Mouse (Mus musculus): Measurements from ENCODE around the gene Palld. TPM values are rescaled to one million over a fixed set of nuclear protein-coding genes. Genes with fewer than 3 reads are reported as not detected.
A peak's percentile ranks its signal among the peaks of the same experiment; 100 is the strongest.

The Palld gene
- polyA plus RNA-seq, 1 experiment from 2014 or later, result 62.3 TPM

DNA sequence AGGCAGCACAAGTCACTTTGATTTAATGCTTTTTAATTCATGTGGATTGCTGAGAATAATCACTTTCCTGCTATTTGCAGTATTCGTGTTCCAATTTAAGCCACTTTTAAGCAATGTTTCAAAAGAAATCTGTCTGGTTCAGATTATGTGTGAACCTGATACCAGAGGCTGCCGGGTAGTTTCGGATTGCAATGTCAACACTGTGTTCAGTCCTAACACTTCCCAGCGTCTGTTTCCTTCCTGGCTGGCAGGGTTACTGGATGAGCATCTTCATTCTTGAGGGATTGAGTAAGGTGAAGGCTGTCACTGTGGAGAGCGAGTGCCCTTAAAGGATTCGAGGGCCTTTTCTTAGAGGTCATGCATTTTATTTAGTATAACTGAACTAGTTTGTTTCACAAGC, 71.7 kb downstream of the Palld start:
- Histone ChIP-seq H3K4me2 (replicated peaks; ENCODE audit: low read depth) (no peak overlapping the region), H3K9ac (ENCODE audit: low read depth, low read length) (no peak overlapping the region), H3K4me3 (ENCODE audit: low read depth, low read length) (no peak overlapping the region), H3K36me3 (ENCODE audit: control insufficient read depth, insufficient read depth) (no peaks in the 10 kb centered on the region), H3K27me3 (replicated peaks; ENCODE audit: control insufficient read depth, insufficient read depth, low read length) (no peaks in the 10 kb centered on the region), H3K27ac (ENCODE audit: low read depth, low read length) (no peak overlapping the region), H3K4me1 (replicated peaks; ENCODE audit: control insufficient read depth, insufficient read depth, low read length) (no peaks in the 10 kb centered on the region), H3K9me3 (ENCODE audit: control insufficient read depth) (no peaks in the 10 kb centered on the region)
- no peak for TF ChIP-seq CTCF (IDR thresholded peaks at IDR 0.05; ENCODE audit: low read depth)
- no peak for ATAC-seq
- 52% methylated on average over 6 of the region's 6 CpGs for WGBS

DNA sequence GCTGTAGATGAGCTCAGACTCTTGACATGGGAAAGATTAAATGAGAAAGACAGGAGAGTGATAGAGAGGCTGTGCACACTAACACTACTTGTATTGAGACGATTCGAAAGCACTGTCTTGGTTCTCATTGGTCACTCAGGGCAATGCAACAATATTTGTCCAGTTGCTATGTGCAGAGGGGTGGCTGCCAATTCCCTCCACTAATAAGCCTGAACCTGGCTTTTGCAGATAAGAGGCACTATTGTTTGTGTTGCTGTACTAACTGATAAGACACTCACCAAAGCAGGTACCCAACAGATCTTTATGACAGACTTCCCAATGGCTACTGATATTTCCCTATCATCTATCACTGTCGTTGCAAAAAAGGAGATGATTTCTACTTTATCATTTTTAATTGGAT, 77.9 kb downstream of the Palld start:
- no peak for TF ChIP-seq CTCF (IDR thresholded peaks at IDR 0.05; ENCODE audit: low read depth)
- ATAC-seq, result peak; percentile 65; the same call in 1 of the 2 replicates
- Histone ChIP-seq H3K4me3 (ENCODE audit: low read depth, low read length) (no peak overlapping the region), H3K4me2 (replicated peaks; ENCODE audit: low read depth) (0 out of 2 replicates have a peak overlapping the region, but pooled peaks have one; percentile 7), H3K27ac (ENCODE audit: low read depth, low read length) (no peak overlapping the region), H3K4me1 (replicated peaks; ENCODE audit: control insufficient read depth, insufficient read depth, low read length) (peaks cover 5% of the 10 kb centered on the region; the same call in 1 of the 2 replicates), H3K9me3 (ENCODE audit: control insufficient read depth) (no peaks in the 10 kb centered on the region), H3K36me3 (ENCODE audit: control insufficient read depth, insufficient read depth) (no peaks in the 10 kb centered on the region), H3K27me3 (replicated peaks; ENCODE audit: control insufficient read depth, insufficient read depth, low read length) (no peaks in the 10 kb centered on the region), H3K9ac (ENCODE audit: low read depth, low read length) (no peak overlapping the region)
- 33% methylated on average over 3 of the region's 3 CpGs for WGBS

DNA sequence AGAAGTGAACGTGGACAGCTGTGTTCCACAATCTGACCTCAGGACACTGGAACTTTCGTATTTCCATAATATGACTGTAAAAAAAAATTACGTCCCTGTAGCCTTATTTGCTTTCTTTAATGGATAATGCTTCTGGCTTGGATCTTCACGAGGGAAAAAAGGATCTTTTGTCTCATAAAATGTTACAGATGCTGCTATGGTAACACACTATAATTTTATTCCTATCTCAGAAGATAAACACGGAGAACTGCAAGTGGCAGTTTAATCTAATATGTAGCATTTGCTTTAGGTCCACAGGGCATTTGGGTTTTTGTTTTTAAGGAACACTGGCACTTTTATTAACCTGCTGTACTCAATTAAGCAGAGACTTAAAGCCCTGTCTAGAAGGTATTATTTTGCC, 79.3 kb downstream of the Palld start:
- no peak for TF ChIP-seq CTCF (IDR thresholded peaks at IDR 0.05; ENCODE audit: low read depth)
- no peak for ATAC-seq
- Histone ChIP-seq H3K27me3 (replicated peaks; ENCODE audit: control insufficient read depth, insufficient read depth, low read length) (no peaks in the 10 kb centered on the region), H3K9ac (ENCODE audit: low read depth, low read length) (no peak overlapping the region), H3K9me3 (ENCODE audit: control insufficient read depth) (no peaks in the 10 kb centered on the region), H3K36me3 (ENCODE audit: control insufficient read depth, insufficient read depth) (no peaks in the 10 kb centered on the region), H3K4me3 (ENCODE audit: low read depth, low read length) (no peak overlapping the region), H3K4me1 (replicated peaks; ENCODE audit: control insufficient read depth, insufficient read depth, low read length) (peaks cover 5% of the 10 kb centered on the region; the same call in 1 of the 2 replicates), H3K4me2 (replicated peaks; ENCODE audit: low read depth) (no peak overlapping the region), H3K27ac (ENCODE audit: low read depth, low read length) (no peak overlapping the region)
- 37% methylated on average over 5 of the region's 5 CpGs for WGBS

DNA sequence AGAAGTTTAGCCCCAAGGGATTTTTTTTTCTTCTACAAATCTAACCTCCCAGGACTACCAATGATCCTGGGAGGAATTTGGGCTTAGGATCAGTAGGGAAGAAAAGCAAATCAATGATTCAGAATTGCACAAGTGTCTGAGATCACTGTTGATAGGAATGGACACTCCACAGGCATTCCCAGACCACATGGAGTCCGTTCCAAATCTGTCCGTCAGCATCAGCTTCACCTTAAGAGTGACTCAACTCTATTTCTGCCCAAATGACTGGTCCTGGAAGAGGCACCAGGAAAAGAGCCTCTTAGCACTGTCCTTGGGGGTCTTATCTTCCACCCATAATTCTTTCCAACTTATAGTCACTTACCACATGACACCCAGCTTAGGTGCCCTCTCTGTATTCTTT, 98.7 kb downstream of the Palld start:
- H3K9ac ChIP-seq (ENCODE audit: low read depth, low read length), result no peak overlapping the region
- H3K27me3 ChIP-seq (replicated peaks; ENCODE audit: control insufficient read depth, insufficient read depth, low read length), result no peaks in the 10 kb centered on the region
- no peak for ATAC-seq
- no peaks in the 10 kb centered on the region for H3K4me1 ChIP-seq (replicated peaks; ENCODE audit: control insufficient read depth, insufficient read depth, low read length)
- H3K4me2 ChIP-seq (replicated peaks; ENCODE audit: low read depth), result no peak overlapping the region
- no peak for TF ChIP-seq CTCF (IDR thresholded peaks at IDR 0.05; ENCODE audit: low read depth)
- H3K27ac ChIP-seq (ENCODE audit: low read depth, low read length), result no peak overlapping the region
- 95% methylated on average over 2 of the region's 2 CpGs for WGBS
- no peaks in the 10 kb centered on the region for H3K9me3 ChIP-seq (ENCODE audit: control insufficient read depth)
- H3K4me3 ChIP-seq (ENCODE audit: low read depth, low read length), result no peak overlapping the region
- H3K36me3 ChIP-seq (ENCODE audit: control insufficient read depth, insufficient read depth), result no peaks in the 10 kb centered on the region

DNA sequence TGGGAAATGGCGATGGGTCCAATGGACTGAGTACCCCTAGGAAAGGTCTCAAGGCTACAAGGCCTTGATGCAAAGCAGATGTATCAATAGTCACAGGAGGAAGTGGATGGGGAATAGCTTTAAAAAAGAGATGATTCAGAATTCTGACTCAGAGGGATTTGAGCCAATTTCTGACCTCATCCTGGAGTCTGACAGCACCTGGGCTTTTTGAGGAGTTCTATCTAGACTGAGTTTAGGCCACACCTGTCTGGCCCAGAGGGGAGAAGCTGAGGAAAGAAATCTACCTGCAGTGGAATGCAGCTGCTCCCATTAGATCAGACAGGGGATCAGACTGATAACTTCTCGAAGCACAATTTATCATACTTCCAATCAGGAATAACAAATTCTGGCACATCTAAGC, 99.7 kb downstream of the Palld start:
- Histone ChIP-seq H3K36me3 (ENCODE audit: control insufficient read depth, insufficient read depth) (no peaks in the 10 kb centered on the region), H3K4me3 (ENCODE audit: low read depth, low read length) (no peak overlapping the region), H3K9me3 (ENCODE audit: control insufficient read depth) (no peaks in the 10 kb centered on the region), H3K9ac (ENCODE audit: low read depth, low read length) (no peak overlapping the region), H3K4me2 (replicated peaks; ENCODE audit: low read depth) (no peak overlapping the region), H3K27ac (ENCODE audit: low read depth, low read length) (no peak overlapping the region), H3K27me3 (replicated peaks; ENCODE audit: control insufficient read depth, insufficient read depth, low read length) (no peaks in the 10 kb centered on the region), H3K4me1 (replicated peaks; ENCODE audit: control insufficient read depth, insufficient read depth, low read length) (no peaks in the 10 kb centered on the region)
- no peak for TF ChIP-seq CTCF (IDR thresholded peaks at IDR 0.05; ENCODE audit: low read depth)
- no peak for ATAC-seq
- 80% methylated on average over 2 of the region's 2 CpGs for WGBS

DNA sequence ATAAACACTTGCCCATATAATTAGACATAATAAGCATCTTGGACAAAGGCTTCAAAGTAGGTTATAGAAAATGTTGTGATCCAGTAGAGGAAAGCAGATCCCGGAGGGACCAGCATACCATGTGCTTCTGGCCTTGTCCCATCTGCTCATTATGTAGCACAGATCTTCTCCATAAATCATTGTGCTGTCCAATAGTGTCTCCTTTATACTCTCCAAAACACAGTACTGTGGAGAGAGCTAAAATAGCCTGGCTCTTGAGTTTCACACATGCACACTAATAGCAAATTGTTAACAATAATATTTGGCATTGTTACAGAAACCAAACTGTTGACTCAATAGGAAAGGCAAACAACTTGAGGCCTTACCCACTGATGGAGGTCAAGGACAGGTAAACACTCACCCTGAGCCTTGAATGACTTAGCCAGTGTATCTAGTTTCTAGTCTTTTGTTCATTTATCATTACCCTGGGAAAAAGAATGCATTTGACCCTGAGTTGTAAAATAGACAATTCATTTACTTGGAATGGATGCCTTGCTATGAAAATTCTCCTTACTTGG, 105.0 kb downstream of the Palld start:
- TF ChIP-seq CTCF (IDR thresholded peaks at IDR 0.05; ENCODE audit: low read depth), result no peak
- no peaks in the 10 kb centered on the region for H3K36me3 ChIP-seq (ENCODE audit: control insufficient read depth, insufficient read depth)
- no peak for ATAC-seq
- WGBS, result 45% methylated on average over 1 of the region's 1 CpGs
- no peaks in the 10 kb centered on the region for H3K9me3 ChIP-seq (ENCODE audit: control insufficient read depth)
- H3K27me3 ChIP-seq (replicated peaks; ENCODE audit: control insufficient read depth, insufficient read depth, low read length), result no peaks in the 10 kb centered on the region
- no peak overlapping the region for H3K27ac ChIP-seq (ENCODE audit: low read depth, low read length)
- H3K9ac ChIP-seq (ENCODE audit: low read depth, low read length), result no peak overlapping the region
- no peaks in the 10 kb centered on the region; the same call in 1 of the 2 replicates for H3K4me1 ChIP-seq (replicated peaks; ENCODE audit: control insufficient read depth, insufficient read depth, low read length)
- no peak overlapping the region for H3K4me3 ChIP-seq (ENCODE audit: low read depth, low read length)
- no peak overlapping the region for H3K4me2 ChIP-seq (replicated peaks; ENCODE audit: low read depth)
